Mouse (Mus musculus) urinary bladder, postnatal 14 days (tissue): ENCODE data around the gene G530012D18Rik.
"Not testable (repeated sequence)": the region's sequence is repeated elsewhere in the genome, so short reads cannot be mapped to it uniquely, and the experiment has no call there.

Experiments used
- DNase-seq: peaks from one replicate; pipeline ENCODE4 v3.0.0; 2021; ENCODE audit warnings: low spot score

Gene G530012D18Rik

DNA sequence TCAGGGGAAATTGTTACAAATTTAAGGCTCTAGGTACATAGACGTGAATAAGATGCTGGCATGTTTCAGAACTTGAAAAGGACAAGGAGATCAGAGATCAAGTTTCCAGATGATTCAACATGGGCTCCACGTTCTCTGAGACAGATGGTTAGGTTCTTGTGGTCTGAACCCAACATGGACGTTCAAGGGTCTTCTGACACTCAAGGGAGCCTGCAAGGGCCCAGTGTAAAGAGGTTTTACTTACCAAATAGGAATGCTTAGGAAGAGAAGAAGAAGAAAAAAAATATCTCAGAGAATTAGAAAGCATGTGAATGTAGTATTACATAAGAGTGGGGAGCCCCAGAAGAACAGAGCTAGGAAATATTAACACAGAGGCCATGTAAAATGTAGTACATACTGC lies 40.3 kb downstream of the G530012D18Rik start:
- DNase-seq, result not testable (repeated sequence)

DNA sequence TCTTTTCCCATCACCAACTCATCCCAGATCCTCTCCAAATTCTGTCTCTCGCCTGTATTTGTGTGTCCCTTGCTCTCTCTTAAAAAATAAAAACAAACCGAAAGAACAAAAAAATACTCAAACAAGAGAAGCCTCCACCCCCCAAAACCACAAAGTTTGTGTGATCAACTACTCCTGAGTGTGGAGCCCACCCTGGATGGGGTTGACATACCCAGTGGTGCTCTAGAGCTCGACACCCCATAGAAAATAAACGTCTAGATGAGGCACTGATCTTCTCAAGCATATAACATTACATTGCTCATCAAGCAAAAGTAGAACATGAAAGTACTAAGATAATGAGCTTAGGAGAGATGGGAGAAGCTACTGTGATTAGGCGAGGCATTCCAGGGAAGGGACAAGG lies 41.7 kb downstream of the G530012D18Rik start:
- DNase-seq, result not testable (repeated sequence)

DNA sequence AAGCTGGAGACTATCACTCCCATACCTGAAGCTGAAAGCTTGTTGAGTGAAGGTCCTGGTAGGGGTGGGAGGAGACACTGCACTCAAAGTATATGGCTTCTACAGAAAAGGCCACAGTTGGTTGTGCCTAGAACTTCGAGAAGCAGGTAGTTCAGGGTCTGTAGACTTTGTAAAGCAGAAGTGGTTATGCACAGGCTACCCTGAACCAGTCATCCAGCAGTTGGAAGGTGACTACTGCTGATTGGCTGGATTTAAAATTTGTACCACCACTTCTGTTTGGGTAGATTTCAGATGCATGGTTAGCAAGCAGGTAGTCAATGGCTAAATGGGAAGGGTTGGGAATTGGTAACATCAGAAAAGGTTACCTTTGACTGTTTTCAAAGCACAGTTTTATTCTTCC lies 43.2 kb downstream of the G530012D18Rik start:
- not testable (repeated sequence) for DNase-seq
